Mouse (Mus musculus) forebrain, embryonic 12.5 days (tissue): Measurements from ENCODE around the gene Myl6. TPM values are rescaled to one million over a fixed set of nuclear protein-coding genes. Genes with fewer than 3 reads are reported as not detected.

ENCODE experiments used
- ATAC-seq: fragments of 200-750 bp; cut with Nextera tagmentation; 2 replicates; pipeline ENCODE4 v1.8.0; 2017; ENCODE audit warnings: moderate TSS enrichment; ENCODE audit not compliant: low FRiP score
- H3K27ac ChIP-seq: fragments of 300-500 bp; sonication (generic); 2 replicates; pipeline ENCODE4 v1.5.1; 2016; ENCODE audit warnings: mild to moderate bottlenecking
- H3K27me3 ChIP-seq: fragments of 300-500 bp; sonication (generic); 2 replicates; pipeline ENCODE4 v1.6.1; 2016; ENCODE audit warnings: mild to moderate bottlenecking
- H3K36me3 ChIP-seq: fragments of 300-500 bp; sonication (generic); replicated peaks from 2 replicates; pipeline ENCODE4 v1.6.1; 2016; ENCODE audit warnings: mild to moderate bottlenecking
- H3K4me1 ChIP-seq: fragments of 300-500 bp; sonication (generic); 2 replicates; pipeline ENCODE4 v1.6.1; 2016
- H3K4me2 ChIP-seq: fragments of 300-500 bp; sonication (generic); 2 replicates; pipeline ENCODE4 v1.6.1; 2016; ENCODE audit warnings: mild to moderate bottlenecking, moderate library complexity
- H3K4me3 ChIP-seq: fragments of 300-500 bp; sonication (generic); replicated peaks from 2 replicates; pipeline ENCODE4 v1.5.1; 2016; ENCODE audit warnings: mild to moderate bottlenecking
- H3K9ac ChIP-seq: fragments of 300-500 bp; sonication (generic); 2 replicates; pipeline ENCODE4 v1.6.1; 2016; ENCODE audit warnings: mild to moderate bottlenecking
- H3K9me3 ChIP-seq: fragments of 300-500 bp; sonication (generic); 2 replicates; pipeline ENCODE4 v1.6.1; 2016
- WGBS: fragments of 180-500 bp; shearing (Covaris S2); methylation state at CpG from one replicate; pipeline ENCODE4 v1.1.7; 2016; 5-methylcytosine and 5-hydroxymethylcytosine counted together
- polyA plus RNA-seq: library from polyadenylated mRNA; unstranded; fragments of >200 nt; fragmentation: Nextera tagmentation; extraction: Ambion mirVana; gene quantifications from 2 replicates; pipeline ENCODE4 v1.2.1, GENCODE M21; 2016

Myl6 gene
- polyA plus RNA-seq, 1 experiment from 2014 or later = 684 TPM

GRCm38 (mm10) chr10:128474366-128474765 lies 19.6 kb downstream of the Myl6 start:
- 83% methylated on average over 12 of the region's 12 CpGs for WGBS
- no peak overlapping the region for H3K27ac ChIP-seq
- peaks cover 96% of the 10 kb centered on the region for H3K36me3 ChIP-seq
- no peaks in the 10 kb centered on the region for H3K27me3 ChIP-seq
- H3K9me3 ChIP-seq = no peaks in the 10 kb centered on the region
- no peak overlapping the region for H3K4me3 ChIP-seq
- H3K4me2 ChIP-seq = no peak overlapping the region
- ATAC-seq = no peak
- no peaks in the 10 kb centered on the region for H3K4me1 ChIP-seq
- no peak overlapping the region for H3K9ac ChIP-seq

GRCm38 (mm10) chr10:128460270-128460630 lies 33.7 kb downstream of the Myl6 start:
- Histone ChIP-seq H3K9me3 (no peaks in the 10 kb centered on the region), H3K9ac (peak overlapping the region; percentile 100), H3K27ac (peak overlapping the region; percentile 98), H3K4me1 (peaks cover 12% of the 10 kb centered on the region), H3K4me3 (peak overlapping the region; percentile 94), H3K4me2 (peak overlapping the region; percentile 86), H3K36me3 (peaks cover 40% of the 10 kb centered on the region), H3K27me3 (no peaks in the 10 kb centered on the region; the same call in 1 of the 2 replicates)
- no peak for ATAC-seq
- WGBS = 0% methylated on average over 5 of the region's 5 CpGs

- no peaks in the 10 kb centered on the region for H3K9me3 ChIP-seq
- peaks cover 34% of the 10 kb centered on the region for H3K36me3 ChIP-seq
- H3K27ac ChIP-seq = peak overlapping the region; percentile 98
- peak overlapping the region; percentile 94 for H3K4me3 ChIP-seq
- H3K9ac ChIP-seq = peak overlapping the region; percentile 100
- WGBS = under 1% methylated on average over 21 of the region's 67 CpGs
- H3K4me2 ChIP-seq = peak overlapping the region; percentile 86
- peaks cover 12% of the 10 kb centered on the region for H3K4me1 ChIP-seq
- peak; percentile 75 for ATAC-seq
- H3K27me3 ChIP-seq = no peaks in the 10 kb centered on the region; the same call in 1 of the 2 replicates
Observed at GRCm38 (mm10) chr10:128459409-128460269, 34.3 kb downstream of the Myl6 start.

GRCm38 (mm10) chr10:128458719-128459408 lies 35.1 kb downstream of the Myl6 start, which contains the start of gene Smarcc2:
Gene Smarcc2 (plus strand): TSS chr10:128459248.
- H3K4me1 ChIP-seq = peaks cover 12% of the 10 kb centered on the region

GRCm38 (mm10) chr10:128458348-128458718 lies 35.6 kb downstream of the Myl6 start:
- Histone ChIP-seq H3K27me3 (no peaks in the 10 kb centered on the region; the same call in 1 of the 2 replicates), H3K4me2 (peak overlapping the region; percentile 86), H3K27ac (peak overlapping the region; percentile 98), H3K4me1 (peaks cover 12% of the 10 kb centered on the region), H3K4me3 (peak overlapping the region; percentile 94), H3K9ac (peak overlapping the region; percentile 100), H3K36me3 (peaks cover 21% of the 10 kb centered on the region), H3K9me3 (no peaks in the 10 kb centered on the region)
- peak; percentile 65 for ATAC-seq
- WGBS = under 1% methylated on average over 29 of the region's 29 CpGs

More at GRCm38 (mm10) chr10:128458719-128459408, 35.1 kb downstream of the Myl6 start, which contains the start of gene Smarcc2:
- ATAC-seq = peak; percentile 83
- H3K27me3 ChIP-seq = no peaks in the 10 kb centered on the region; the same call in 1 of the 2 replicates
- peak within 1 kb of the TSS; percentile 94 for H3K4me3 ChIP-seq
- 0% methylated on average over 40 of the region's 86 CpGs for WGBS
- peak within 1 kb of the TSS; percentile 98 for H3K27ac ChIP-seq
- peak within 1 kb of the TSS; percentile 86 for H3K4me2 ChIP-seq
- no peaks in the 10 kb centered on the region for H3K9me3 ChIP-seq
- H3K36me3 ChIP-seq = peaks cover 27% of the 10 kb centered on the region
- peak within 1 kb of the TSS; percentile 100 for H3K9ac ChIP-seq

- no peak for ATAC-seq
- Histone ChIP-seq H3K4me2 (no peak overlapping the region), H3K4me3 (no peak overlapping the region), H3K36me3 (peaks cover 15% of the 10 kb centered on the region), H3K27ac (no peak overlapping the region), H3K27me3 (no peaks in the 10 kb centered on the region; the same call in 1 of the 2 replicates), H3K9me3 (no peaks in the 10 kb centered on the region), H3K4me1 (peaks cover 12% of the 10 kb centered on the region), H3K9ac (no peak overlapping the region)
- 92% methylated on average over 6 of the region's 6 CpGs for WGBS
Observed at GRCm38 (mm10) chr10:128457676-128458075, 36.3 kb downstream of the Myl6 start.

GRCm38 (mm10) chr10:128455280-128455679 lies 38.7 kb downstream of the Myl6 start:
- Histone ChIP-seq H3K4me3 (no peak overlapping the region), H3K27ac (no peak overlapping the region), H3K9me3 (no peaks in the 10 kb centered on the region), H3K4me2 (peak overlapping the region; percentile 41), H3K27me3 (no peaks in the 10 kb centered on the region; the same call in 1 of the 2 replicates), H3K9ac (no peak overlapping the region), H3K4me1 (peaks cover 2% of the 10 kb centered on the region), H3K36me3 (no peaks in the 10 kb centered on the region)
- peak; percentile 34; the same call in 1 of the 2 replicates for ATAC-seq
- 4% methylated on average over 6 of the region's 6 CpGs for WGBS

- H3K4me1 ChIP-seq = no peaks in the 10 kb centered on the region
- no peak overlapping the region for H3K4me3 ChIP-seq
- H3K9ac ChIP-seq = no peak overlapping the region
- no peak overlapping the region for H3K4me2 ChIP-seq
- no peaks in the 10 kb centered on the region for H3K9me3 ChIP-seq
- no peak overlapping the region for H3K27ac ChIP-seq
- ATAC-seq = no peak
- no peaks in the 10 kb centered on the region for H3K36me3 ChIP-seq
- no peaks in the 10 kb centered on the region; the same call in 1 of the 2 replicates for H3K27me3 ChIP-seq
- 72% methylated on average over 3 of the region's 3 CpGs for WGBS
Observed at GRCm38 (mm10) chr10:128454471-128454870, 39.5 kb downstream of the Myl6 start.

- Histone ChIP-seq H3K9me3 (no peaks in the 10 kb centered on the region), H3K4me3 (no peak overlapping the region), H3K36me3 (no peaks in the 10 kb centered on the region), H3K9ac (no peak overlapping the region), H3K4me1 (no peaks in the 10 kb centered on the region), H3K27me3 (no peaks in the 10 kb centered on the region; the same call in 1 of the 2 replicates), H3K27ac (no peak overlapping the region), H3K4me2 (no peak overlapping the region)
- no peak for ATAC-seq
- WGBS = 86% methylated on average over 6 of the region's 6 CpGs
Observed at GRCm38 (mm10) chr10:128451014-128451413, 42.9 kb downstream of the Myl6 start.

GRCm38 (mm10) chr10:128445407-128445806 lies 48.5 kb downstream of the Myl6 start:
- peaks cover 20% of the 10 kb centered on the region for H3K36me3 ChIP-seq
- H3K27me3 ChIP-seq = no peaks in the 10 kb centered on the region; the same call in 1 of the 2 replicates
- H3K4me1 ChIP-seq = no peaks in the 10 kb centered on the region
- H3K4me2 ChIP-seq = no peak overlapping the region
- ATAC-seq = no peak
- H3K27ac ChIP-seq = no peak overlapping the region
- H3K9me3 ChIP-seq = no peaks in the 10 kb centered on the region
- no peak overlapping the region for H3K4me3 ChIP-seq
- H3K9ac ChIP-seq = no peak overlapping the region
- 91% methylated on average over 4 of the region's 4 CpGs for WGBS

GRCm38 (mm10) chr10:128444354-128444753 lies 49.6 kb downstream of the Myl6 start:
- WGBS = 82% methylated on average over 6 of the region's 6 CpGs
- H3K4me2 ChIP-seq = no peak overlapping the region
- H3K4me3 ChIP-seq = no peak overlapping the region
- no peak overlapping the region for H3K27ac ChIP-seq
- no peak for ATAC-seq
- H3K27me3 ChIP-seq = no peaks in the 10 kb centered on the region; the same call in 1 of the 2 replicates
- no peaks in the 10 kb centered on the region for H3K9me3 ChIP-seq
- H3K36me3 ChIP-seq = peaks cover 30% of the 10 kb centered on the region
- no peak overlapping the region for H3K9ac ChIP-seq
- no peaks in the 10 kb centered on the region for H3K4me1 ChIP-seq

- WGBS = 96% methylated on average over 1 of the region's 1 CpGs
Observed at GRCm38 (mm10) chr10:128442718-128443117, 51.2 kb downstream of the Myl6 start.

More at GRCm38 (mm10) chr10:128442718-128443117, 51.2 kb downstream of the Myl6 start:
- Histone ChIP-seq H3K36me3 (peaks cover 45% of the 10 kb centered on the region), H3K9me3 (no peaks in the 10 kb centered on the region), H3K9ac (no peak overlapping the region), H3K4me3 (no peak overlapping the region), H3K27ac (no peak overlapping the region), H3K27me3 (no peaks in the 10 kb centered on the region), H3K4me1 (no peaks in the 10 kb centered on the region), H3K4me2 (no peak overlapping the region)
- ATAC-seq = no peak
